Mouse (Mus musculus) midbrain, embryonic 12.5 days (tissue): ENCODE measurements around the gene Il1r2. TPM values are rescaled to one million over a fixed set of nuclear protein-coding genes. Genes with fewer than 3 reads are reported as not detected.

ENCODE experiments used
- ATAC-seq: fragments of 200-750 bp; cut with Nextera tagmentation; 2 replicates; pipeline ENCODE4 v1.8.0; 2017; ENCODE audit warnings: low read depth, moderate TSS enrichment, moderate library complexity; ENCODE audit not compliant: low FRiP score
- H3K27ac ChIP-seq: fragments of 300-500 bp; sonication (generic); replicated peaks from 2 replicates; pipeline ENCODE4 v1.5.1; 2016; ENCODE audit warnings: mild to moderate bottlenecking
- H3K27me3 ChIP-seq: fragments of 300-500 bp; sonication (generic); 2 replicates; pipeline ENCODE4 v1.6.1; 2016; ENCODE audit warnings: mild to moderate bottlenecking
- H3K36me3 ChIP-seq: fragments of 300-500 bp; sonication (generic); 2 replicates; pipeline ENCODE4 v1.6.1; 2016
- H3K4me1 ChIP-seq: fragments of 300-500 bp; sonication (generic); 2 replicates; pipeline ENCODE4 v1.6.1; 2016
- H3K4me2 ChIP-seq: fragments of 300-500 bp; sonication (generic); replicated peaks from 2 replicates; pipeline ENCODE4 v1.6.1; 2016; ENCODE audit warnings: mild to moderate bottlenecking, moderate library complexity
- H3K4me3 ChIP-seq: fragments of 300-500 bp; sonication (generic); 2 replicates; pipeline ENCODE4 v1.5.1; 2016; ENCODE audit warnings: mild to moderate bottlenecking
- H3K9ac ChIP-seq: fragments of 300-500 bp; sonication (generic); replicated peaks from 2 replicates; pipeline ENCODE4 v1.6.1; 2016; ENCODE audit warnings: mild to moderate bottlenecking, moderate library complexity
- H3K9me3 ChIP-seq: fragments of 300-500 bp; sonication (generic); 2 replicates; pipeline ENCODE4 v1.6.1; 2016; ENCODE audit warnings: mild to moderate bottlenecking
- WGBS: fragments of 180-500 bp; shearing (Covaris S2); methylation state at CpG from one replicate; pipeline ENCODE4 v1.1.7; 2016; 5-methylcytosine and 5-hydroxymethylcytosine counted together
- polyA plus RNA-seq: library from polyadenylated mRNA; unstranded; fragments of >200 nt; fragmentation: Nextera tagmentation; extraction: Ambion mirVana; gene quantifications from 2 replicates; pipeline ENCODE4 v1.2.1, GENCODE M21; 2016

The Il1r2 gene
- polyA plus RNA-seq, 1 experiment from 2014 or later, result not detected

DNA sequence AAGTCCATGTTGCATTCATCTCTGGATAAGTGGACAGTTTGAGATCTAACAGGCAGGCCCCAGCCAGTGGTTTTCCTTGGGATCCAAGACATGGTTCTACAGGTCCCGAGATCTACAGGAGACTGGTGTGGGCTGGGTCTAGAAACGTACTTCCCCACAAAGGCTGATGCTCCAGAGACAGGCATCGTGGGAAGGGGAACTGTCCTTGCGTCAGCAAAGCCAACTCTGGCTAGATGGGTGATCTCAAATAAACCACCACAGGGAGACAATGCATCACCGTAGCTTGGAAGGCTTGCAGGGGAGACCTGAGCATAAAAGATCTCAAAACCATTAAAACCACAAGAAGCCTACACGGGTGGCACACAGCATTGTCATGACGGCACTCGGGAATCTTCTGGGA lies 9.4 kb upstream of the Il1r2 start:
- no peak overlapping the region for H3K4me3 ChIP-seq
- no peaks in the 10 kb centered on the region for H3K9me3 ChIP-seq
- no peak for ATAC-seq
- H3K36me3 ChIP-seq, result no peaks in the 10 kb centered on the region
- H3K4me2 ChIP-seq, result no peak overlapping the region
- 94% methylated on average over 8 of the region's 8 CpGs for WGBS
- no peak overlapping the region for H3K27ac ChIP-seq
- no peaks in the 10 kb centered on the region for H3K27me3 ChIP-seq
- H3K4me1 ChIP-seq, result peaks cover 6% of the 10 kb centered on the region
- no peak overlapping the region for H3K9ac ChIP-seq

DNA sequence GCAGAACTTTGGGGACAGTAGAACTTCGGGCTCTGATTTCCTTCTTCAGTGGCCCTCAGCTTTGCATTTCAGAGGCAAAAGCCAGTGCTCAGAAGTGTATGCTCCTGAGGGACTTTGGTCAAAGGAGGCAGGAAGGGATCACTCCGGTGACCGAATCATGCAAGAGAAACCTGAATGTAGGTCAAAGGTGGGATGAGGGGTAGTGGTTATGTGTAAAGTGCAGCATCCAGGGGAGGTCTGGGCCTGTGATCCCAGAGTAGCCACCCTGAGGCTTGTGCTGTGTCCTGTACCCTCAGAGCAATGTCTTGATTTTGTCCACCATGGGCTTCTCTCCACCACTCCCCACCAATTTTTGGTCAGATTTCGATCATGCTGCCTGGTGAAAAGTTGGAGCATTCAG lies 1.3 kb upstream of the Il1r2 start:
- Histone ChIP-seq H3K4me2 (no peak overlapping the region), H3K4me1 (no peaks in the 10 kb centered on the region; the same call in 1 of the 2 replicates), H3K9me3 (no peaks in the 10 kb centered on the region), H3K9ac (no peak overlapping the region), H3K36me3 (no peaks in the 10 kb centered on the region), H3K27ac (no peak overlapping the region), H3K27me3 (no peaks in the 10 kb centered on the region), H3K4me3 (no peak overlapping the region)
- WGBS, result 84% methylated on average over 4 of the region's 4 CpGs
- no peak for ATAC-seq

DNA sequence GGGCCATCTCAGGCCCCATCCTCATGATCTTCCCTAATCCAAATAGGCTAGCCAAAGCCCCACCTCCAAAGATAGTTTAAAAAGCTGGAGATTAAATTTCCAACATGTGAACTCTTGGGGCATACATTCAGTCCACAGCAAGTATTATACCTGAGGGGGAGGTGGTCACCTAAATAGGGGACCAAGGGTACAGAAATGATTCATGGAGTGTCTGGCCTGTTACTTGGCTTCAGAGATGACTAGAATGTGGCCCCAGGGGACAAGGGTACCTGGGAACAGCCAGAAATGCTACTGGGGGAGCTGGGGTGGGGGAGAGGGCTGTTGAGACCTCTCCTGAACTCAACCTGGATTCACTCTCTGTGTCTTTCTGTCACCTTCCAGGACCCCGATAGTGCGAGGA lies 3.4 kb downstream of the Il1r2 start:
- no peaks in the 10 kb centered on the region for H3K9me3 ChIP-seq
- no peak overlapping the region for H3K4me3 ChIP-seq
- H3K4me2 ChIP-seq, result no peak overlapping the region
- H3K36me3 ChIP-seq, result no peaks in the 10 kb centered on the region
- no peaks in the 10 kb centered on the region for H3K4me1 ChIP-seq
- no peak overlapping the region for H3K9ac ChIP-seq
- H3K27ac ChIP-seq, result no peak overlapping the region
- WGBS, result 100% methylated on average over 2 of the region's 2 CpGs
- no peak for ATAC-seq
- H3K27me3 ChIP-seq, result no peaks in the 10 kb centered on the region

DNA sequence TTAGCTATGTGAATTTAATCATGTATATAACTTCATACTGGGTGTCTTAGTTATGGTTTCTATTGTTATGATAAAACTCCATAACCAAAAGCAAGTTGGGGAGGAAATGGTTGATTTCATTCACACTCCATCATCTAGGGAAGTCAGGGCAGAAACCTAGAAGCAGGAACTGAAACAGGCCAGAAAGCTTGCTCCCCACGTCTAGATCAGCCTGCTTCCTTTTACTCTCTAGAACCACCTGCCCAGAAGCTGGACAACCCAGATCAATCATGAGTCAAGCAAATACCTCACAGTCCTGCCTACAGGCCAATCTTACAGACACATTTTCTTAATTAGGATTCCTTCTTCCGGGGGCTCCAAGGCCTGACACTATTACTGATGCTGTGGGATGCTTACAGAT lies 7.2 kb downstream of the Il1r2 start:
- peaks cover 3% of the 10 kb centered on the region; the same call in 1 of the 2 replicates for H3K4me1 ChIP-seq

DNA sequence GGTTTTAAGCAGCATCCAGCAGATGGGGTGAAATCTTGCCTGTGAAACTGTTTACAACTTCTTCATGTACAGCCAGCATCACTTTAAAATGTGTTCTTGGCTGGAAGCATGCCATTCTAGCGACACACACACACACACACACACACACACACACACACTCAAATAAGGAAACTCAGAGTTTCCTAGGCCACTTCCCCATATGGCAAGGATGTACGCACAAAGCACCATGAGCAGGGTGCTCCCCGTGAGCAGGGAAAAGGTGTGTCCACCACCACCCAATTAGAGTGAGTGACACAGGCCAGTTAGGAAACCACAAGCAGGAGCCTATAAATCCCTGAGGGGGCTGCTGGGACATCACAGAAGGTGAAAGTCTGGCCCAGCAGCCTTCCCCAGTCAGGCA lies 10.5 kb downstream of the Il1r2 start:
- Histone ChIP-seq H3K4me3 (no peak overlapping the region), H3K4me2 (no peak overlapping the region), H3K36me3 (no peaks in the 10 kb centered on the region), H3K9me3 (no peaks in the 10 kb centered on the region), H3K4me1 (peaks cover 6% of the 10 kb centered on the region; the same call in 1 of the 2 replicates), H3K9ac (no peak overlapping the region), H3K27me3 (peaks cover 9% of the 10 kb centered on the region; the same call in 1 of the 2 replicates), H3K27ac (no peak overlapping the region)
- no peak for ATAC-seq
- WGBS, result 66% methylated on average over 3 of the region's 3 CpGs

More for the DNA sequence above, 7.2 kb downstream of the Il1r2 start:
- no peak for ATAC-seq
- Histone ChIP-seq H3K27me3 (peaks cover 9% of the 10 kb centered on the region; the same call in 1 of the 2 replicates), H3K27ac (no peak overlapping the region), H3K4me2 (no peak overlapping the region), H3K36me3 (no peaks in the 10 kb centered on the region), H3K4me3 (no peak overlapping the region), H3K9ac (no peak overlapping the region), H3K9me3 (no peaks in the 10 kb centered on the region)
- WGBS, result 83% methylated on average over 2 of the region's 2 CpGs

DNA sequence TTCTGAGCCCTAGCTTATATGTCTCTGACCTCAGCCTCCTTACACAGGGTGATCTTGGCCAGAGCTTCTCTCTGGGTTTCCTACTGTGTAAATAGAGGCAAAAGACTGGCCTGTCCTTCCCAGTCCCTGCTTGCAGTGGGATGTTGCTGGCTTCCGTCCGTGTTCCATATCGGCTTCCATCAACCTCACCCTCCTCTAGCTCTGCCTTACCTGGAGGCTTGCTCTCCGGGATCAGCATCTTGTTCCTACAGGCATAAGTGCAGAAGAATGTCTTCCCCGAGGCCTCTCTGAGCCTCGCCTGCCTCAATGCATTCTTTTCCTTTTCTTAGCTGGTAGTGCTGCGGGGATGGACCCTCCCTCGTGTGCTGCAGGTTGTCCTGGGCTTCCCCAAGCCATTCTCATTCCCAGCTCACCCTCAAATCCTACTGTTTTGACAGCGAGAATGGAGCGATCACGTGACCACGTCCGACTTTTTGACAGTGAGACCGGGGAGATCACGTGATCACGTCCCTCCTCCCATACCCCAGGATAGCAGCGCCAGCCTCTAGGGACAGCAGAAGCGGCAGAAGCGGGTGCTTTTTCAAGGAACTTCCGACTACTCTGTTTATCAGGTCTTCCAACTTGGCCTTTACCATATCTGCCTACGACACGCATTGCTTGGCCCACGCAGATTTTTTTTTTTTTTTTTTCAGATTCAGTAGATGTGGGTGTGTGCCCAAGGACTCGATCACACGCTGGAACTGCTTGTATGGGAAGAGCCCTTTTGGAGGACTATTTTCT lies 11.7 kb downstream of the Il1r2 start:
- Histone ChIP-seq H3K4me3 (peak overlapping the region; percentile 48), H3K27ac (no peak overlapping the region), H3K9me3 (no peaks in the 10 kb centered on the region), H3K27me3 (peaks cover 9% of the 10 kb centered on the region; the same call in 1 of the 2 replicates), H3K36me3 (no peaks in the 10 kb centered on the region), H3K4me1 (peaks cover 6% of the 10 kb centered on the region; the same call in 1 of the 2 replicates), H3K9ac (peak overlapping the region; percentile 43), H3K4me2 (peak overlapping the region; percentile 79)
- WGBS, result 4% methylated on average over 25 of the region's 25 CpGs
- peak; percentile 84 for ATAC-seq

DNA sequence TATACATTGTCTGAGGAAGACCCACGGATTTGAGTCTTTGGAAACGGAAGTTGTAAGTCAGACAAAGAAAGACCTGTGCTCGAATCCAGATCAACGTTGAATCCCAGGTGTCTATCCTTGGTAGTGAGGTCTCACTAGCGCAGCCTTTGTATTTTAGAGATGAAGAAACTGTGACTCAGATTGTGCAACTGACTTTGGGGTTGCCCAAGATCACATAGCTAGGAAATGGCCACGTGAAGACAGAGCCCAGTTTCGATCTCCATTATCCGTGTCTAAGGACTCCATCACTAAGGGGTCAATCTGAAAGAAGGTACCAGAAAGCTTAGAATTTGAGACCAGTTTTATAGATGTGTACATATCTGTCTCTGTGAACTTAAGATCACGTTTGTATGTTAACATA lies 17.3 kb downstream of the Il1r2 start:
- no peak overlapping the region for H3K4me2 ChIP-seq
- H3K9ac ChIP-seq, result no peak overlapping the region
- no peak overlapping the region for H3K27ac ChIP-seq
- no peak for ATAC-seq
- 89% methylated on average over 9 of the region's 9 CpGs for WGBS
- H3K4me1 ChIP-seq, result peaks cover 1% of the 10 kb centered on the region; the same call in 1 of the 2 replicates
- no peaks in the 10 kb centered on the region for H3K9me3 ChIP-seq
- no peaks in the 10 kb centered on the region for H3K27me3 ChIP-seq
- H3K36me3 ChIP-seq, result no peaks in the 10 kb centered on the region
- H3K4me3 ChIP-seq, result no peak overlapping the region

DNA sequence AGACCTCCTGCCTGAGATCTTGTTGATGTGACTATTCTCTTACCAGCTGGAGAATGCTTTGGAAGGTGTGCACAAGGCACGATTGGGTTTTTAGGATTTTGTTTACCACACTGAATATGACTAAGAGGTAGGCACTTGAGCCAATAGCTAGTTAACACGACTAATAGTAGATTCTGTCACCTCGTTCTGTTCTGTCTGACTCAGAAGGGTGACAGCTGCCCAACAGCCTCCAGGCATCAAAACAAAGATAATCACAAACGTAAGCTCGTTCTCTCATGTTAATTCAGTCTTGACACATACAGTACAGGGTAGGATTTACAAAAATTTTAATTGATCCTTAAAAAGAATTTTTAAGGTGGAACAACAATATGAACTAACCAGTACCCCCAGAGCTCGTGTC lies 18.7 kb downstream of the Il1r2 start:
- no peaks in the 10 kb centered on the region for H3K9me3 ChIP-seq
- no peak overlapping the region for H3K9ac ChIP-seq
- H3K36me3 ChIP-seq, result no peaks in the 10 kb centered on the region
- ATAC-seq, result no peak
- no peaks in the 10 kb centered on the region for H3K27me3 ChIP-seq
- H3K4me1 ChIP-seq, result no peaks in the 10 kb centered on the region
- WGBS, result 78% methylated on average over 6 of the region's 6 CpGs
- H3K4me3 ChIP-seq, result no peak overlapping the region
- H3K27ac ChIP-seq, result no peak overlapping the region
- H3K4me2 ChIP-seq, result no peak overlapping the region

DNA sequence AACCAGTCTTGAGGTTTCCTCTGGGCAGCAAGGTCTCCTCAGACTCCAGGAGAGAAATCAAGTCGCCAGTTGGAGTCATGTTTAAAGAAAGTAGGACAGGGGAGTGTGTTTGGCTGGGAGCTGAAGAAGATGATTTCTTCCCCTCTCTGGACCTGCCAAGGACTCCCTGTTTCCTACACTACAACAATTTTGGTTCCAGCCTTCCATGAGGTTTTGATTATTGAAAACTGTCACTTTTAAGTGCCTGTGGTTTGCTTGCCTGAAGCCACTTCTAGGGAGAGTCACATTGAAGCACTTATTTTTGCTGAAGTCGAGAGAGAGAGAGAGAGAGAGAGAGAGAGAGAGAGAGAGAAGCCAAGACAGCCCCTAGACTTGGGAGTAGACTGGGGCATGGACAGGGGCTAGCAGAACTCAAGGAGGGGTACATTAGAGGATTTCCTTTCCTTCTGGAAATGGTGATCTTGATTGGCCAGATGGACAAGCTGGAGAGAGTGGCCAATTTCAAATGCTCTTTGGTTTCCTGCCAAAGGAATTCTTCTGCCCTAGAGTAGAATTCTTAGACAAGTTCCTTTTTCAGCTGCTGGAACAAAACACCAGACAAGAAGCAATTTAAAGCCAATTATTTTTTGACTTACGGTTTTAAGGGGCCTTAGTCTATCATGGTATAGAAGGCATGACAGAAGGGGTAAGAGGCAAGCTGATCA lies 20.9 kb downstream of the Il1r2 start:
- H3K9me3 ChIP-seq, result no peaks in the 10 kb centered on the region
- 77% methylated on average over 3 of the region's 3 CpGs for WGBS

DNA sequence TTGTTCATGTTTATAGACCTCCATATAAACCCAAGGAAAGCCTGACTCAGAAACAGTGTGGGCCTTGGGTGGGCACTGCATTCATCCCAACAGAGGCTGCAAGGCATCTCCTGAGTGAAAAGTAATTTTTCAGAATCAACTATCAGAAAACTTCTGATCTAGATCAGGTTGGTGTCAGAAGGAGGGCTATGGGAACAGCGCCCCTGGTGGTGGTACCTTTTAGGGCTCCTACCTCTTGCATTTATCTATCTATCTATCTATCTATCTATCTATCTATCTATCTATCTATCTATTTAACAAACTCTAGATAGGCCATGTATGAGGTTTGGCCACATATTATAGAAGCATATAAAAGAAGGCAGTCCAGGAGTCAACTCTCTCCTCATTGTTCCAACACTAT lies 21.7 kb downstream of the Il1r2 start:
- Histone ChIP-seq H3K4me2 (no peak overlapping the region), H3K27ac (no peak overlapping the region), H3K9ac (no peak overlapping the region), H3K4me1 (no peaks in the 10 kb centered on the region), H3K9me3 (no peaks in the 10 kb centered on the region), H3K36me3 (no peaks in the 10 kb centered on the region), H3K27me3 (no peaks in the 10 kb centered on the region), H3K4me3 (no peak overlapping the region)
- 0% methylated on average over 1 of the region's 1 CpGs for WGBS
- no peak for ATAC-seq

More for the DNA sequence above, 20.9 kb downstream of the Il1r2 start:
- no peaks in the 10 kb centered on the region for H3K4me1 ChIP-seq
- H3K27ac ChIP-seq, result no peak overlapping the region
- H3K9ac ChIP-seq, result no peak overlapping the region
- no peak overlapping the region for H3K4me3 ChIP-seq
- no peak for ATAC-seq
- no peak overlapping the region for H3K4me2 ChIP-seq
- H3K36me3 ChIP-seq, result no peaks in the 10 kb centered on the region
- H3K27me3 ChIP-seq, result no peaks in the 10 kb centered on the region

DNA sequence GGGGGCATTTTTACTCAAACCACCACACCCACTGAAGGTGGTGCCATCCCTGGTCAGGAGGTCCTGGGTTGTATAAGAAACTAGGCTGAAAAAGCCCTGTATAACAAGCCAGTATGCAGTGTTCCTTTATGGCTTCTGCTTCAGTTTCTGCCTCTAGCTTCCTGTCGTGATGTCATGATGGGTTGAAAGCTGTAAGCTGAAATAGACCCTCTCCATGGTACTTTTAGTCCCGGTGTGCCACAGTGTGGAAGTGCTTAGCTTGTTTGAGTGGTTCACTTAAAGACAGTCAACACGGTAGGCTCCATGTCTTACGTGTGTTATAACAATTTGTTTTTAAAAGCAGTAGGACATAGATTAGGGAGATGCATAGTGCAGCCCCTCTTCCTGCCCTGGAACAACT lies 32.4 kb downstream of the Il1r2 start:
- no peaks in the 10 kb centered on the region for H3K27me3 ChIP-seq
- ATAC-seq, result no peak
- H3K9me3 ChIP-seq, result no peaks in the 10 kb centered on the region
- no peak overlapping the region for H3K27ac ChIP-seq
- H3K4me2 ChIP-seq, result no peak overlapping the region
- H3K4me3 ChIP-seq, result no peak overlapping the region
- no peaks in the 10 kb centered on the region for H3K4me1 ChIP-seq
- H3K9ac ChIP-seq, result no peak overlapping the region
- no peaks in the 10 kb centered on the region for H3K36me3 ChIP-seq
- WGBS, result 85% methylated on average over 4 of the region's 4 CpGs

DNA sequence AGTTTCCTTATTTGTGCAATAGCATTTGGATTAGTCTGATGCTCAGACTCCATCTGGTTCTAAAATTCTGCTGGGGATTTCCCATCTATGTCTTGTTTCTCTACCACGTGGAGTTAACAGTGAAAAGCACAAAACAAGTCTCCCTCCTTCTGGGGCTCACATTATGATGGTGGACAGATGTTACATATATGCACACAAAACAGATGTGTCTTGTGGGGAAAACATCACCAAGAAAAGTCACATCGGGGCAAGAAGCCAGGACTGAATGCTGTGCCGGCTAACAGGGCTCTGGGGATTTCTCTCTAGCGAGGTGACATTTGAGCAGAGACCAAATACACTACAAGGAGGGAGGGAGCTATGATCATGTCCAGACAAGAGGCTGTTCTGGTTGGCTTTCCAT lies 32.8 kb downstream of the Il1r2 start:
- ATAC-seq, result no peak
- H3K36me3 ChIP-seq, result no peaks in the 10 kb centered on the region
- H3K4me2 ChIP-seq, result no peak overlapping the region
- WGBS, result 85% methylated on average over 4 of the region's 4 CpGs
- H3K4me1 ChIP-seq, result no peaks in the 10 kb centered on the region
- H3K4me3 ChIP-seq, result no peak overlapping the region
- no peak overlapping the region for H3K27ac ChIP-seq
- H3K9me3 ChIP-seq, result no peaks in the 10 kb centered on the region
- no peaks in the 10 kb centered on the region for H3K27me3 ChIP-seq
- H3K9ac ChIP-seq, result no peak overlapping the region
